Mouse (Mus musculus): ENCODE results near the gene Evx1.
"Not testable (repeated sequence)": the region's sequence is repeated elsewhere in the genome, so short reads cannot be mapped to it uniquely, and the experiment has no call there.

Evx1 gene

GRCm38 (mm10) chr6:52321826-52322315, 8.6 kb downstream of the Evx1 start:
- DNase-seq (ENCODE audit: low spot score in 2 of 2), result no peak

- DNase-seq (ENCODE audit: low spot score in 2 of 2), result no peak
Observed at GRCm38 (mm10) chr6:52322721-52323215, 9.5 kb downstream of the Evx1 start.

- DNase-seq (ENCODE audit: low spot score in 2 of 2), result no peak
Observed at GRCm38 (mm10) chr6:52323292-52323691, 10.0 kb downstream of the Evx1 start.

GRCm38 (mm10) chr6:52324061-52324460, 10.8 kb downstream of the Evx1 start:
- no peak for DNase-seq (ENCODE audit: low spot score in 2 of 2)

GRCm38 (mm10) chr6:52346816-52347215, 33.5 kb downstream of the Evx1 start:
- not testable (repeated sequence) for DNase-seq (ENCODE audit: low spot score in 2 of 2)

- DNase-seq (ENCODE audit: low spot score in 2 of 2), result no peak
Observed at GRCm38 (mm10) chr6:52366021-52366420, 52.7 kb downstream of the Evx1 start.

- DNase-seq (ENCODE audit: low spot score in 2 of 2), result no peak
Observed at GRCm38 (mm10) chr6:52366533-52366932, 53.2 kb downstream of the Evx1 start.

- DNase-seq (ENCODE audit: low spot score in 2 of 2), result no peak
Observed at GRCm38 (mm10) chr6:52367067-52367466, 53.8 kb downstream of the Evx1 start.

Measured in urinary bladder, postnatal 4 days (tissue).